Mouse (Mus musculus) spleen, adult 2 months (tissue): ENCODE data around the gene Zdhhc1. TPM values are rescaled to one million over a fixed set of nuclear protein-coding genes. Genes with fewer than 3 reads are reported as not detected.
A peak's percentile ranks its signal among the peaks of the same experiment; 100 is the strongest.

Experiments used
- DNase-seq, 2 experiments: peaks; one replicate each; pipeline versions ENCODE4 v3.0.0 to v3.0.0-alpha.2; 2012 to 2021; ENCODE audit warnings: low spot score in 2 of 2, low read depth in 1 of 2
- H3K27ac ChIP-seq: fragments of 200-500 bp; 2 replicates; pipeline ENCODE4 v1.5.1; 2012; ENCODE audit warnings: low read length, inconsistent platforms; ENCODE audit not compliant: insufficient read depth
- H3K27me3 ChIP-seq: fragments of 200-500 bp; 2 replicates; pipeline ENCODE4 v1.6.1; 2012; ENCODE audit warnings: mild to moderate bottlenecking, moderate library complexity, low read length, inconsistent platforms; ENCODE audit not compliant: control insufficient read depth, insufficient read depth
- H3K36me3 ChIP-seq: fragments of 200-500 bp; 2 replicates; pipeline ENCODE4 v1.6.1; 2012; ENCODE audit warnings: mild to moderate bottlenecking, low read length, inconsistent platforms; ENCODE audit not compliant: control insufficient read depth, insufficient read depth
- H3K4me1 ChIP-seq: fragments of 200-500 bp; 2 replicates; pipeline ENCODE4 v1.6.1; 2011; ENCODE audit warnings: inconsistent platforms; ENCODE audit not compliant: control insufficient read depth, insufficient read depth, insufficient read length
- H3K4me3 ChIP-seq: fragments of 200-500 bp; 2 replicates; pipeline ENCODE4 v1.5.1; 2011; ENCODE audit warnings: mild to moderate bottlenecking, inconsistent platforms; ENCODE audit not compliant: insufficient read depth, insufficient read length; ENCODE audit errors: extremely low read depth
- CTCF ChIP-seq: fragments of 200-500 bp; IDR thresholded peaks from 2 replicates; pipeline ENCODE4 v1.5.1; 2011; ENCODE audit warnings: mild to moderate bottlenecking, inconsistent platforms; ENCODE audit not compliant: insufficient read depth, insufficient read length, insufficient replicate concordance; ENCODE audit errors: extremely low read depth
- POLR2A ChIP-seq: fragments of 200-500 bp; IDR thresholded peaks from 2 replicates; pipeline ENCODE4 v1.6.1; 2011; ENCODE audit warnings: low read depth, low read length, inconsistent platforms
- WGBS: fragments of 180-500 bp; shearing (Covaris S2); methylation state at CpG from one replicate; pipeline ENCODE4 v1.1.7; 2018; 5-methylcytosine and 5-hydroxymethylcytosine counted together
- polyA plus RNA-seq: library from polyadenylated mRNA; depleted of rRNA; stranded (reverse); fragments of >200 nt; gene quantifications from 2 replicates; pipeline ENCODE4 v1.2.3, GENCODE M21; 2012

Zdhhc1 gene
- polyA plus RNA-seq, 1 experiment, result 15.3 TPM

DNA sequence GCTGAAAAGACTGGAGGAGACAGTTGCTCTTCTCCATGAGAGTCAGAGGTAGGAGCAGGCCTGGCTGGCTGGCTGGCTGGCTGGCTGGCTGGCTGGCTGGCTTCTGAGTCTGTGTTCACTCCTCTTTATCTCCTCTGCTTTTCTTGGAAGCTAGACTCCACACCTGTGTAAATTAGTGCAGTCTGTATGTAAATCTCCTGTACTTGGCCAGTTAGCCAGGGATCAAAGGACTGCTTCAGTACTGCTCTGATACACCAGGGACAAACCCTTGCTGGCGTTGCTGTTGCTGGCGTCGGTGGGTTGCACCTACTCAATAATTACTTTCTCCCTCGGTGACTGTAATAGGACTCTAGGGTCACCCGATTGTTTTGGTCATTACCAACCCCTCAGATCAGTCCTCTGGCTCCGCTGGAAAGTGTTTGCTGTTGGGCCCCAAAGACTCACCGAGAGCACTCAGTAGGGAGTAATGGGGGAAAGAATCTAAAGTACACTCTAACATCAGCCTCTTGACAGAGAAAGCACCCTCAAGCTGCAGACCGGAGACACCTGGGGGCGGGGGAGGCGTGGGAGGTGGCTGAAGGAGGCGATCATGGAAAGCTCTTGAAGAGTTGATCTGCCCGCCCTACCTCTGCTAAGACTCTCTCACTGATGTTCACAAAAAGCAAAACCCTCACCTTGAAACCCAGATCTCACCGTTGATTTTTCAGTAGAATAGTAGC, 35.5 kb downstream of the Zdhhc1 start:
- 88% methylated on average over 13 of the region's 13 CpGs for WGBS
- DNase-seq, result no peak
- H3K4me3 ChIP-seq, result no peak overlapping the region
- H3K4me1 ChIP-seq, result no peaks in the 10 kb centered on the region
- H3K36me3 ChIP-seq, result no peaks in the 10 kb centered on the region
- H3K27me3 ChIP-seq, result no peaks in the 10 kb centered on the region
- H3K27ac ChIP-seq, result no peak overlapping the region
- TF ChIP-seq CTCF (no peak), POLR2A (no peak)

DNA sequence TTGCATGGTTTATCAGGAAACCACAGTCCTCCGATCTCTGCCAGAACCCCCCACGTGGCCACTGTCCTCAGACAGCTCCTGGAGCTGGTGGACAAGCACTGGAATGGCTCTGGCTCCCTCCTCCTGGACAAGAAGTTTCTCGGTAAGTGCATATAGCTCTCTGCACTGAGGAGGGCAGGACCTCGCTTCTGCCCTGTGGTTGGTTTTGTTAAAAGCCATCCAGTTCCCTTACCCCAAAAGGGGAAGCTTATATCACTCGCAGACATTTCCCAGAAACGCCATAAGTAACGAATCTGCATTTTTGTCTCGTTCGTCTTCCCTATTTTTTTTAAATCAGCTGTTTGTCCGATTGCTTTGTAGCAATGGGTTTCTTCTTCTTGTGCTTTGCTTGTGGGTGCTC, 41.5 kb downstream of the Zdhhc1 start:
- Histone ChIP-seq H3K36me3 (no peaks in the 10 kb centered on the region), H3K4me1 (no peaks in the 10 kb centered on the region), H3K27ac (peak overlapping the region; percentile 37; the same call in 1 of the 2 replicates), H3K27me3 (no peaks in the 10 kb centered on the region), H3K4me3 (no peak overlapping the region)
- TF ChIP-seq POLR2A (no peak), CTCF (no peak)
- no peak for DNase-seq
- 8% methylated on average over 10 of the region's 10 CpGs for WGBS

DNA sequence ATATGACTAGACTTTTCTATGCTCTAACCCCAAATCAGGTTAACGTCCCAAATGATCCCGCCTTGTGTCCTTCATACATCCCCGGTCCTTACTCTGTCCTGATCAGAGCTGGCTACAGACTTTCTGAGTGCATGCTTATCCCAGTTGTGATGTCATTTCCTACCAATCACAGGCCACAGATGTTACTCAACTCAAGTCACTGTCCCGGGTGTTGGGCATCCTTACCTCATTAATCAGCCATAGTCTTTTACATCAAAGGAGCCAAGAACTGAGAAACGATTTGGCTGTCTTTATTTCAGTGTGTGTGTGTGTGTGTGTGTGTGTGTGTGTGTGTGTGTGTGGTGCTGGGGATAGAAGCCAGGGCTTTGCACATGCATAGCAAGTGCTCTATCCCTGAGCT, 42.6 kb downstream of the Zdhhc1 start:
- Histone ChIP-seq H3K27ac (no peak overlapping the region), H3K36me3 (no peaks in the 10 kb centered on the region), H3K4me1 (no peaks in the 10 kb centered on the region), H3K4me3 (no peak overlapping the region), H3K27me3 (no peaks in the 10 kb centered on the region)
- no peak for TF ChIP-seq POLR2A
- TF ChIP-seq CTCF, result no peak
- WGBS, result 70% methylated on average over 5 of the region's 5 CpGs
- DNase-seq, result no peak

DNA sequence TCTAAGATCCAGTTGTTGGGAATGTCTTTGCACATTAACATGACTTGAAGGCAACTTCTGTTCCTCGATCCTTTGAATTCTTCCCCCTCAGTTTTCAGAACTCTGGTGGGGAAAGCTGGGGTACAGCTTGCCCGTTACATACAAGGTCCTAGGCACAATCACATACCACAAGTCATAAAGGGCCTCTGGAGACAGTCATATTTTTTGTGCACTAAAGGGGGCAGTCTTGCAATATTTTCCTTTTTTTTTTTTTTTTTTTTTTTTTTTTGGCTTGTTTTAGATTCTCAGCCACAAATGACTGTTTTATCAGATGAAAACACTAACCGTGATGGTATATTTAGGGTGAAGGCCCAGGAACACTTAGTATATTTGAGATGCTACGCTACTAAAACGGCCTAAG, 43.4 kb downstream of the Zdhhc1 start:
- no peaks in the 10 kb centered on the region for H3K4me1 ChIP-seq
- no peak overlapping the region for H3K27ac ChIP-seq
- no peak for DNase-seq
- 22% methylated on average over 5 of the region's 5 CpGs for WGBS
- H3K36me3 ChIP-seq, result no peaks in the 10 kb centered on the region
- H3K4me3 ChIP-seq, result no peak overlapping the region
- TF ChIP-seq POLR2A, result no peak
- TF ChIP-seq CTCF, result no peak
- no peaks in the 10 kb centered on the region for H3K27me3 ChIP-seq

- Histone ChIP-seq H3K36me3 (no peaks in the 10 kb centered on the region), H3K27me3 (no peaks in the 10 kb centered on the region), H3K27ac (no peak overlapping the region), H3K4me1 (no peaks in the 10 kb centered on the region), H3K4me3 (no peak overlapping the region)
- WGBS, result 77% methylated on average over 15 of the region's 15 CpGs
- no peak for TF ChIP-seq CTCF
- no peak for TF ChIP-seq POLR2A
- no peak for DNase-seq
Observed at GRCm38 (mm10) chr8:105451903-105452603, 44.6 kb downstream of the Zdhhc1 start.

GRCm38 (mm10) chr8:105450977-105451376, 45.7 kb downstream of the Zdhhc1 start:
- H3K4me3 ChIP-seq, result no peak overlapping the region
- H3K27me3 ChIP-seq, result no peaks in the 10 kb centered on the region
- no peak for DNase-seq
- no peaks in the 10 kb centered on the region for H3K4me1 ChIP-seq
- H3K27ac ChIP-seq, result no peak overlapping the region
- H3K36me3 ChIP-seq, result no peaks in the 10 kb centered on the region
- TF ChIP-seq CTCF (no peak), POLR2A (no peak)
- 85% methylated on average over 1 of the region's 1 CpGs for WGBS

GRCm38 (mm10) chr8:105448596-105448995, 48.1 kb downstream of the Zdhhc1 start:
- Histone ChIP-seq H3K4me1 (no peaks in the 10 kb centered on the region), H3K27me3 (no peaks in the 10 kb centered on the region), H3K27ac (no peak overlapping the region), H3K4me3 (no peak overlapping the region), H3K36me3 (no peaks in the 10 kb centered on the region)
- DNase-seq, result no peak
- TF ChIP-seq CTCF, result no peak
- no peak for TF ChIP-seq POLR2A
- 84% methylated on average over 5 of the region's 5 CpGs for WGBS
